Mouse (Mus musculus) erythroblast, embryonic 14.5 days (primary cell): Measurements from ENCODE around the gene Fkbp11. TPM values are rescaled to one million over a fixed set of nuclear protein-coding genes. Genes with fewer than 3 reads are reported as not detected.

Experiments
- H3K27me3 ChIP-seq: 2 replicates; pipeline ENCODE4 v1.6.1; 2012; ENCODE audit warnings: inconsistent platforms; ENCODE audit not compliant: control insufficient read depth
- H3K36me3 ChIP-seq: 2 replicates; pipeline ENCODE4 v1.6.1; 2012; ENCODE audit warnings: mild to moderate bottlenecking, inconsistent platforms; ENCODE audit not compliant: control insufficient read depth
- H3K4me1 ChIP-seq: 2 replicates; pipeline ENCODE4 v1.6.1; 2012; ENCODE audit warnings: inconsistent platforms; ENCODE audit not compliant: control insufficient read depth
- H3K4me3 ChIP-seq: replicated peaks from 2 replicates; pipeline ENCODE3; 2012; ENCODE audit warnings: moderate library complexity, mild to moderate bottlenecking, inconsistent platforms
- H3K9me3 ChIP-seq: 2 replicates; pipeline ENCODE4 v1.6.1; 2012; ENCODE audit warnings: low read length, inconsistent platforms, mixed read lengths; ENCODE audit not compliant: control insufficient read depth
- GATA1 ChIP-seq: IDR thresholded peaks from 2 replicates; pipeline ENCODE4 v1.6.1; 2012; ENCODE audit warnings: low read length, inconsistent platforms, mixed read lengths
- TAL1 ChIP-seq: IDR thresholded peaks from 3 replicates; pipeline ENCODE4 v1.6.1; 2012; ENCODE audit warnings: low read length, inconsistent platforms, mixed read lengths
- polyA plus RNA-seq: library from polyadenylated mRNA; stranded (reverse); fragments of >175 nt; gene quantifications from 2 replicates; pipeline ENCODE4 v1.2.3, GENCODE M21; 2012

Gene Fkbp11
- polyA plus RNA-seq, 1 experiment = 0.06 TPM

GRCm38 (mm10) chr15:98707766-98708372 is 20.1 kb downstream of the Fkbp11 start, which contains the start of gene Ccdc65:
Gene Ccdc65, plus strand, starts transcription at chr15:98708207.
- Histone ChIP-seq H3K4me3 (peak within 1 kb of the TSS; percentile 27), H3K9me3 (no peaks in the 10 kb centered on the region), H3K36me3 (no peaks in the 10 kb centered on the region), H3K4me1 (peaks cover 3% of the 10 kb centered on the region), H3K27me3 (peaks cover 45% of the 10 kb centered on the region)
- TF ChIP-seq TAL1 (no peak), GATA1 (no peak)

DNA sequence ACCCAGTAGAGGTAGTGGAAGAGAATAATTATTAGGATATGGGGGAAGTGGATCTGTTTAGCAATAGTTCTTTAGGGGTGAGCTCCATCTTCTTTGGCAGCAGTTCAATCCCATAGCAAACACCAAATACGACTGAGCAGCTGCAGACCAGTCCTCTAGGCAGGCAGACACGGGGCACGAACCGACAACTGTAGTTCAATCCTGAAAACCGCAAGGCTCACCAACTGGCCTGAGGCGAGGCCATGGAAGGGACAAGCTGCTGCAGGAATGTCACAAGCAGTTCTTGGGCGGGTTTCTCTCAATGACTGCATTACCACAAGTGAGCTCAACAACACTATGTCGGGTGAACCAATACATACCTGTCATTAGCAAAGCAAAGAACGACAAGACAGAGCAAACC is 23.7 kb downstream of the Fkbp11 start:
- H3K4me3 ChIP-seq = no peak overlapping the region
- no peaks in the 10 kb centered on the region for H3K36me3 ChIP-seq
- peaks cover 79% of the 10 kb centered on the region for H3K27me3 ChIP-seq
- peaks cover 6% of the 10 kb centered on the region for H3K4me1 ChIP-seq
- no peak for TF ChIP-seq GATA1
- no peak for TF ChIP-seq TAL1
- no peaks in the 10 kb centered on the region for H3K9me3 ChIP-seq

DNA sequence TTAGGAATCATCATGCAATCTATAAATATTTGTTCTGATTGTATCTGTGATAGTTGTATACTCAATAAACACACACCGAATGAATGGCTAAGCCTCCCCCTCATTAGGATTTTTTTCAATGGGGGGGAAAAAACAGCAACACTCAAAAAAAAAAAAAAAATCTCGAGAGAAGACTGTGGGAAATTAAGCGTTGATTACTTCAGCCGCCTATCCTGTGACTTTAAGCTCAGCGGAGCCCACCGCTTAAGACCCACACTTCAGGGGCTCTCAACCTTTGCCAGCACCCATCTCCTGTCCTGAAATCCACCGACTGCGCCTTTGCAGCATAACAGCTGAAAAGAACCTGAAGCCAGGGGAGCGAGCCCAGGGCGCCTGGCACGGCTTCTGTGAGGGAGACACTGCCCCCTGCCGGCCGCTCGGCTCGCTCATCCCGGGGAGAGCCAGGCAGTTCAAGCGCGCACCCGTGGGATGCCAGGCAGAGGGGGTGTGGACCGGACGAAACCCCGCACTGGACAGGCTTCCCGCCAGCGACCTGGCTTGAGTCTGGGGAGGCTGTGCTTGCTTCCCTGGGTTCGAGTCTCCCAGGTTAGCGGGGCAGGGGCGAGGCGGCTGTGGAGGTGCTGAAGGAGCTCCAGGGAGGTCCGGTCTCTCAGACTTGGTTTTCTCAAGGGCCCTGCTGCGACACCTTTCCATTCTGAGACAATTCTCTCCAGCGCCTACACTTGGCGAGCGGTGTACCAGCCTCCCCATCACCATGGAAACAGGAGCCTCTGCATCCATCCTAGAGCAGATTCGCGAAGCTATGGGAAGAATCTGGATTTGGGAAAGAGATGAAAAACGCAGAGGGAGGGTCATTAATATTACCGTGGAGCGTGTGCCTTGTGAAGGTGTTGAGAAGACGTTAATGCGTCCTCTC is 28.6 kb downstream of the Fkbp11 start:
- no peak overlapping the region for H3K4me3 ChIP-seq
- H3K27me3 ChIP-seq = peaks cover 67% of the 10 kb centered on the region
- TF ChIP-seq TAL1 (no peak), GATA1 (no peak)
- H3K4me1 ChIP-seq = peaks cover 5% of the 10 kb centered on the region
- H3K36me3 ChIP-seq = no peaks in the 10 kb centered on the region
- H3K9me3 ChIP-seq = no peaks in the 10 kb centered on the region

GRCm38 (mm10) chr15:98696216-98696615 is 31.8 kb downstream of the Fkbp11 start:
- TF ChIP-seq TAL1 = no peak
- TF ChIP-seq GATA1 = no peak
- peaks cover 5% of the 10 kb centered on the region for H3K4me1 ChIP-seq
- H3K27me3 ChIP-seq = peaks cover 47% of the 10 kb centered on the region
- H3K36me3 ChIP-seq = no peaks in the 10 kb centered on the region
- no peaks in the 10 kb centered on the region for H3K9me3 ChIP-seq
- H3K4me3 ChIP-seq = no peak overlapping the region

- TF ChIP-seq GATA1 = no peak
- TF ChIP-seq TAL1 = no peak
- H3K4me3 ChIP-seq = no peak overlapping the region
- no peaks in the 10 kb centered on the region for H3K9me3 ChIP-seq
- peaks cover 42% of the 10 kb centered on the region for H3K27me3 ChIP-seq
- peaks cover 5% of the 10 kb centered on the region for H3K4me1 ChIP-seq
- no peaks in the 10 kb centered on the region for H3K36me3 ChIP-seq
Observed at GRCm38 (mm10) chr15:98695726-98696125, 32.3 kb downstream of the Fkbp11 start.

GRCm38 (mm10) chr15:98692171-98692715 is 35.8 kb downstream of the Fkbp11 start:
- Histone ChIP-seq H3K36me3 (no peaks in the 10 kb centered on the region), H3K4me3 (no peak overlapping the region), H3K27me3 (peaks cover 22% of the 10 kb centered on the region), H3K4me1 (peaks cover 1% of the 10 kb centered on the region; the same call in 1 of the 2 replicates), H3K9me3 (no peaks in the 10 kb centered on the region)
- TF ChIP-seq GATA1 = no peak
- TF ChIP-seq TAL1 = no peak

GRCm38 (mm10) chr15:98691486-98692147 is 36.4 kb downstream of the Fkbp11 start:
- TF ChIP-seq GATA1 (no peak), TAL1 (no peak)
- Histone ChIP-seq H3K27me3 (peaks cover 22% of the 10 kb centered on the region), H3K4me1 (peaks cover 1% of the 10 kb centered on the region; the same call in 1 of the 2 replicates), H3K9me3 (no peaks in the 10 kb centered on the region), H3K4me3 (no peak overlapping the region), H3K36me3 (no peaks in the 10 kb centered on the region)

DNA sequence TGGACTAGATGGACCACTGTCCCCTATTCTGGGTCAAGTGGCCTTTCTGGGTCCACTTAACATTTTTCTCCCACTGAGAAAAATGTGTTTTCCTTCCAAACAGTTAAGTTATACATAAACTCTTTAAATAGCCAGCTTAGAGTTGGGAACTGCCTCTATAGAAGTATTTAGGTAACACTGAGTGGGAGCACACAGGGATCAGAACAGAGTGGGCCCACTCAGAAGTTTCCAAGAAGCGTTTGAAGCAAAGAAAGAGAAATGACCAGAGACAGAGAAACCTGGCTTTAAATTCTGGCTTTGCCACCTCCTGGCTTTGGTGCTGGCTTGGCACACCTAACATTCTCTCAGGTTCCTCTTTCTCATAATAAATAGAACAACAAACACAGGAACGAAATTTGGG is 38.3 kb downstream of the Fkbp11 start:
- no peak for TF ChIP-seq GATA1
- peaks cover 18% of the 10 kb centered on the region for H3K27me3 ChIP-seq
- H3K4me1 ChIP-seq = no peaks in the 10 kb centered on the region
- H3K36me3 ChIP-seq = no peaks in the 10 kb centered on the region
- no peak overlapping the region for H3K4me3 ChIP-seq
- peaks cover 2% of the 10 kb centered on the region; the same call in 1 of the 2 replicates for H3K9me3 ChIP-seq
